Mouse (Mus musculus): ENCODE measurements at regions not wholly inside any gene's neighbourhood (a gene's known extent, or its start where the extent isn't known, plus 50 kb on each side); places are given as distances from the start of the nearest gene placed in this dataset.
"Not testable (repeated sequence)": the region's sequence is repeated elsewhere in the genome, so short reads cannot be mapped to it uniquely, and the experiment has no call there.

DNA sequence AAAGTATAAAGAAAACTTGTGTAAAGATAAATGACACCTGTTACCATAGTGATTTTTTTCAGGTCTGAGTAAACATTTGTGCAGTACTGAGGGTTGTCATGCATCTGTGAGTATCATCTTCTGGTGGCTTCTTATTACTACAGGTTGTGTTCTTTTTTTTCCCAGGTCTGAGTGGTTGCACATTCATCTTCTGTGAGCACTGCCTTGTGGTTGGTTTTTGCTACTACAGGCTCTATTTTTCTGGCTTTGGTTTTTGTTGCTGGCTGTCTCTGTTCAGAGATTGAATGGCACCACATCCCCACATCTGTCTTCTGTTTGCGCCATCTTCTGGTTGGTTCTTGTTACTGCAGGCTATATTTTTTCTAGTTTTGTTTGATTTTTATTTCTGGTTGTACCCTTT, 81.8 kb upstream of the Gvin1 start:
- DNase-seq (ENCODE audit: low read depth in 2 of 2, low spot score in 2 of 2): not testable (repeated sequence)

DNA sequence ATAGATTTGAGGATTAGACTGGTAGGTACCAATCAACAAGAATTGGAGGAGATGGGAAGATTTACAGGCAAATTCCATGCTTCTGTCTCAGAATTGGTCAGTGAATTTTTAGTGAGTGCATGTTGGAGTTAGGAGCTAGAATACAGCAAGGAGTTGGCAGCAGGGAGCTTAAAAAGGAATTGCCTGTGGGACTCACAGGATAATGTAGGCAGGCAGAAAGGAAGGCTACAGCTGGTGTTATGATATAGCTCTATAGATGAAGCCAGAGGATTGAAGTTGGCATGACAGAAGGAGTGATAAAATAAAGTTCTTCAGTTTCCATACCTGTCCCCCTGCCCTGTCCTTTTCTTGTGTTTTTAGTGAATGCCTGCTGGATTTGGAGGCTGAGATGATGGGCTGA, 69.7 kb upstream of the Gvin1 start:
- DNase-seq (ENCODE audit: low read depth in 2 of 2, low spot score in 2 of 2): not testable (repeated sequence)

DNA sequence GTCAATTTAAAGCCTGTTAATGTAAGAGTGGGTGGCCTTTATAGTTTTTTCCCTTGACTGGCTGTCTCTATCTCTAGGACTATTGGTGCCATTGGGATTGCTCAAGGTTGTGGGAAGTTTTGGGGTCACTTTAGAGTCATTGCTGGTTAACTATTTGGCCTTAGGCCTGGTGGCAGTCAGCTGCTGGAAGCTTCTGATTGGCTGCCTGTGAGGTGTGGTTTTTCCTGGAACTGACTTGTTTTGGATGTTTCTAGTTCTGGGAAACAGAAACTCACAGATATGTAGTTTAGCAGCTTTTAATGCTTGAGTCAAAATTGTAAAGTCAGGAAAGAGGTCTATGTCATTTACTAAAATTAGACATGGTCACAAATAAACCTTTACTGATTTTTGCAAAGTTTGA, 64.8 kb upstream of the Gvin1 start:
- not testable (repeated sequence) for DNase-seq (ENCODE audit: low read depth in 2 of 2, low spot score in 2 of 2)

DNA sequence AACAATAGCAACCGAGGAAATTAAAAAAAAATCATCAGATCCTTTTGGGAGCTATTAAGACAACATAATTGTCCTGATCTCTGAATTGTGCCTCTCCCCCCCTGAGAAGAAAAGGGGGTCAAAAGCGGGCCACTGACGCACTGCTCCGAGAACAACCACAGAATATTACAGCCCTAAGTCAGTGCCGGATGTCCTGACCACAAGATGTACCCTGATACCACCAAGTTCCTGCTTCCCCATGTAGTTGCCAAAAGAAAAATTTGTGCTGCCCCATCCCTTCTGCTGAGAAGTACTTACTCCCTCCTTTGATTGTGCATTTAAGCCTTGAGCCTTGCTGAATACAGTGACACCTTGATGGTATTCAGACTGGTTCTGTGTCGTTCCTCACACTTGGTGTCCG, 55.8 kb upstream of the Gvin1 start:
- DNase-seq (ENCODE audit: low read depth in 2 of 2, low spot score in 2 of 2): peak in 1 of 2 experiments; percentile 8

Data from CD8-positive naive resting alpha-beta T cell, adult 2 months (primary cell).